Mouse (Mus musculus): ENCODE measurements around the gene Rhbg. TPM values are rescaled to one million over a fixed set of nuclear protein-coding genes. Genes with fewer than 3 reads are reported as not detected.

Rhbg gene
- polyA plus RNA-seq, 1 experiment = 0.29 TPM

DNA sequence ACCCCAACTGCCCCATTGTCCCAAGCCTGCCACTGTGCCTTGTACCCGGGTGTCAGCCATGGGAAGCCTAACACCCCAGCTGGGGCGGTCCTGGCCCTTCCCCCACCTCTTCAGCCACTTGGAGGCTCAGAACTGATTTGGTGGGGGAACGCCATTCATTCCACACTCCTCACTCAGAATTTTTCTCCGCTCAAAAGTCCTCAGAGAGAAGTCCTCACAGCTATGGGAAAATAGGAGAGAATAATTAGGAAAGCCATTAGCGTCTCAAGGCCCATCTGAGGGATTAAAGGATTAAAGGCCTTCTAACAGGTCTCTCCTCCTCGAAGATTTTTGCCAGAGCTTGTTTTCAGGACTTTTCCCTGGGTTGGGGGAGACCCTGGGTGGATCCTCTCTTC, 17.4 kb downstream of the Rhbg start:
- DNase-seq (ENCODE audit: low read depth in 1 of 2, low spot score in 2 of 2) = no peak
- H3K27me3 ChIP-seq (ENCODE audit: control insufficient read depth, insufficient read depth, low read length) = peaks cover 10% of the 10 kb centered on the region; the same call in 1 of the 2 replicates
- TF ChIP-seq CTCF (IDR thresholded peaks at IDR 0.05; ENCODE audit: extremely low read depth, insufficient read depth, insufficient read length, insufficient replicate concordance) (no peak), POLR2A (IDR thresholded peaks at IDR 0.05; ENCODE audit: low read depth, low read length) (no peak)
- H3K4me1 ChIP-seq (ENCODE audit: control insufficient read depth, insufficient read depth, insufficient read length) = no peaks in the 10 kb centered on the region
- no peak overlapping the region for H3K27ac ChIP-seq (ENCODE audit: insufficient read depth, low read length)
- H3K4me3 ChIP-seq (ENCODE audit: extremely low read depth, insufficient read depth, insufficient read length) = no peak overlapping the region
- H3K36me3 ChIP-seq (ENCODE audit: control insufficient read depth, insufficient read depth, low read length) = no peaks in the 10 kb centered on the region
- WGBS = 69% methylated on average over 6 of the region's 6 CpGs

- H3K4me3 ChIP-seq (ENCODE audit: extremely low read depth, insufficient read depth, insufficient read length) = no peak overlapping the region
- H3K27me3 ChIP-seq (ENCODE audit: control insufficient read depth, insufficient read depth, low read length) = peaks cover 6% of the 10 kb centered on the region; the same call in 1 of the 2 replicates
- no peaks in the 10 kb centered on the region for H3K36me3 ChIP-seq (ENCODE audit: control insufficient read depth, insufficient read depth, low read length)
- H3K27ac ChIP-seq (ENCODE audit: insufficient read depth, low read length) = no peak overlapping the region
- no peaks in the 10 kb centered on the region for H3K4me1 ChIP-seq (ENCODE audit: control insufficient read depth, insufficient read depth, insufficient read length)
- WGBS = 82% methylated on average over 2 of the region's 2 CpGs
- no peak for DNase-seq (ENCODE audit: low read depth in 1 of 2, low spot score in 2 of 2)
- no peak for TF ChIP-seq POLR2A (IDR thresholded peaks at IDR 0.05; ENCODE audit: low read depth, low read length)
- no peak for TF ChIP-seq CTCF (IDR thresholded peaks at IDR 0.05; ENCODE audit: extremely low read depth, insufficient read depth, insufficient read length, insufficient replicate concordance)
These were observed 18.9 kb downstream of the Rhbg start for GRCm38 (mm10) chr3:88235616-88236015.

- WGBS = 4% methylated on average over 3 of the region's 3 CpGs
These were observed 19.3 kb downstream of the Rhbg start for GRCm38 (mm10) chr3:88235216-88235615.

DNA sequence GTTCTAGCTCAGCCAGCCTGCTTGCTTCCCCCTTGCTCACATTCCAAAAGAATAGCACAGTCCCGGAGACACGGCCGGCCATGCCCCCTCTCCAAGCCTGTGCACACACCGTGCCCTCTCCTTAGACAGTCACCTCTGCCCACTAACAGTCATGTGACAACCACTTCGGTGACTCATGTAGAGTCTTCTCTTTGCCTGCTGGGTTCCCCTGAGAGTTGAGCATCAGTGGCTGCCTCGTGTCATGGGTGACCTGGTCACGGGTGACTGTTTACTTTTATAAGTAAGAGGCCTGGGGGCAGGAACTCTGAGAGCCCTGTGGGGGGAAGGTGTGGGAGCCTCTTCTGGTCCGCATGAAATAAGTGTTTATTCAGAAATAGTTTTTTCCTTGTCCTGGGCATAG, 20.5 kb downstream of the Rhbg start:
- Histone ChIP-seq H3K36me3 (ENCODE audit: control insufficient read depth, insufficient read depth, low read length) (no peaks in the 10 kb centered on the region), H3K27ac (ENCODE audit: insufficient read depth, low read length) (no peak overlapping the region), H3K4me1 (ENCODE audit: control insufficient read depth, insufficient read depth, insufficient read length) (no peaks in the 10 kb centered on the region), H3K4me3 (ENCODE audit: extremely low read depth, insufficient read depth, insufficient read length) (no peak overlapping the region), H3K27me3 (ENCODE audit: control insufficient read depth, insufficient read depth, low read length) (0 out of 2 replicates have a peak, but pooled peaks cover 3% of the 10 kb centered on the region)
- 51% methylated on average over 8 of the region's 8 CpGs for WGBS
- TF ChIP-seq POLR2A (IDR thresholded peaks at IDR 0.05; ENCODE audit: low read depth, low read length) (no peak), CTCF (IDR thresholded peaks at IDR 0.05; ENCODE audit: extremely low read depth, insufficient read depth, insufficient read length, insufficient replicate concordance) (no peak)
- DNase-seq (ENCODE audit: low read depth in 1 of 2, low spot score in 2 of 2) = peak; percentile 30 to 49

More at GRCm38 (mm10) chr3:88235216-88235615, 19.3 kb downstream of the Rhbg start:
- no peak for TF ChIP-seq POLR2A (IDR thresholded peaks at IDR 0.05; ENCODE audit: low read depth, low read length)
- no peak; the same call in 1 of the 2 replicates for TF ChIP-seq CTCF (IDR thresholded peaks at IDR 0.05; ENCODE audit: extremely low read depth, insufficient read depth, insufficient read length, insufficient replicate concordance)
- H3K27ac ChIP-seq (ENCODE audit: insufficient read depth, low read length) = no peak overlapping the region
- 0 out of 2 replicates have a peak, but pooled peaks cover 4% of the 10 kb centered on the region for H3K27me3 ChIP-seq (ENCODE audit: control insufficient read depth, insufficient read depth, low read length)
- peak in 1 of 2 experiments; percentile 68 for DNase-seq (ENCODE audit: low read depth in 1 of 2, low spot score in 2 of 2)
- H3K4me1 ChIP-seq (ENCODE audit: control insufficient read depth, insufficient read depth, insufficient read length) = no peaks in the 10 kb centered on the region
- H3K4me3 ChIP-seq (ENCODE audit: extremely low read depth, insufficient read depth, insufficient read length) = no peak overlapping the region
- H3K36me3 ChIP-seq (ENCODE audit: control insufficient read depth, insufficient read depth, low read length) = no peaks in the 10 kb centered on the region

DNA sequence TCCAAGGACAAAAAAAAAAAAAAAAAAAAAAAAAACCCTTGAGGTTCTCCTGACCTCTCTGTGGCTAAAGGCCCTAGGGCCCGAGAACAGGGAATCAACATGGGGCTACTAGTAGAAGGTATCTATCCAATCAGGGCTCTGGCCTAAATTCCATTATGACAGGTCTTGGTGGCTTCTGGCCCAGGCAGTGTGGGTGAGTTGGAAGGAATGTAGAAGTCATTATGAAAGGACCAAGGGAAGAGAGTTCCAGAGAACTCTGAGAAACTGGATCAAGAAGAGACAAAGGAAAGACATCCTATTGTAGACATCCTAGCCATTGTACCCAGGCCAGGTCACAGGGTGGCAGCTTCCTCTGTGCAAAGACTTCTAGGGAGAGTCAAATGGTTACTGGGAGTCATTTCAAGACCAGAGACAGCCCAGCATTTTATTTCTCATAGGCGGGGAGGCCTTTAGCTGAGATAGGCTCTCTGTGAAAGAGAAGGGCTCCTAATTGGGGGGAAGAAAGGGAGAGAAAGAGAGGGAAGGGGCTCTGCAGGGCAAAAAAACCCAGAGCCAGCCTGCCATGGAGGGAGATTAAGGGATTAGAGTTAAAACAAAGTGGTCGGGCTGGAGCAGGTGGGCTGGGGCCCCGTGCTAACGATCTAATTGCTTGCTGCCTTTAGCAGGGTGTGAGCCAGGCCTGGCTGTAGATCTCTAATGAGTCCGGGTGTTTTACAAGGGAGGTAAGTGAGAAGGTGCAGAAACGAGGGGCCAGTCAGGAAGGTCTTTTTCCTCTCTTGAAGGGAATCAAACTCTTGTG, 21.5 kb downstream of the Rhbg start:
- H3K27me3 ChIP-seq (ENCODE audit: control insufficient read depth, insufficient read depth, low read length) = 0 out of 2 replicates have a peak, but pooled peaks cover 3% of the 10 kb centered on the region
- WGBS = 47% methylated on average over 7 of the region's 7 CpGs
- H3K36me3 ChIP-seq (ENCODE audit: control insufficient read depth, insufficient read depth, low read length) = no peaks in the 10 kb centered on the region
- DNase-seq (ENCODE audit: low read depth in 1 of 2, low spot score in 2 of 2) = no peak
- H3K27ac ChIP-seq (ENCODE audit: insufficient read depth, low read length) = no peak overlapping the region
- H3K4me1 ChIP-seq (ENCODE audit: control insufficient read depth, insufficient read depth, insufficient read length) = no peaks in the 10 kb centered on the region
- H3K4me3 ChIP-seq (ENCODE audit: extremely low read depth, insufficient read depth, insufficient read length) = no peak overlapping the region
- TF ChIP-seq CTCF (IDR thresholded peaks at IDR 0.05; ENCODE audit: extremely low read depth, insufficient read depth, insufficient read length, insufficient replicate concordance) (no peak), POLR2A (IDR thresholded peaks at IDR 0.05; ENCODE audit: low read depth, low read length) (no peak)

DNA sequence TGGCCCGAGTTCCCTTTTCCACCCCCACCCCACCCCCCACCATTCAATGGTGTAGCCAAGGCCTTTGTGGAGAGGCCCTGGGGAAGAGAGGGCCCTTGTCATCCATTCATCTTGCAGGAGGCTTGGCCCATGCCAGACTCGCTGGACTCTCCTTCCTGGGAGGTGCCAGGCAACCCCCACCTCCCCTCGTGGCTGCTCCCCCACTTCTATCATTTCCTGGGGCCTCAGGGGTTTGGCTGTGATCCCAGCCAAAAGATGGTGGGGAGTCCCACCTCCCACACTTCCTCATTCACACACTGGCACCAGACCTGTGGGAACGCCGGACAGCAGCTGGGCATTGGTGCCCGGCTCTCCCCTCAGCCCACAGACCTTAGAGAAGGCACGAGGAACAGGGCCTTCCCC, 22.2 kb downstream of the Rhbg start:
- Histone ChIP-seq H3K27me3 (ENCODE audit: control insufficient read depth, insufficient read depth, low read length) (0 out of 2 replicates have a peak, but pooled peaks cover 5% of the 10 kb centered on the region), H3K4me3 (ENCODE audit: extremely low read depth, insufficient read depth, insufficient read length) (no peak overlapping the region), H3K27ac (ENCODE audit: insufficient read depth, low read length) (no peak overlapping the region), H3K4me1 (ENCODE audit: control insufficient read depth, insufficient read depth, insufficient read length) (no peaks in the 10 kb centered on the region), H3K36me3 (ENCODE audit: control insufficient read depth, insufficient read depth, low read length) (no peaks in the 10 kb centered on the region)
- no peak for DNase-seq (ENCODE audit: low read depth in 1 of 2, low spot score in 2 of 2)
- 16% methylated on average over 7 of the region's 7 CpGs for WGBS
- TF ChIP-seq POLR2A (IDR thresholded peaks at IDR 0.05; ENCODE audit: low read depth, low read length) = no peak
- no peak for TF ChIP-seq CTCF (IDR thresholded peaks at IDR 0.05; ENCODE audit: extremely low read depth, insufficient read depth, insufficient read length, insufficient replicate concordance)

Measured in spleen, adult 2 months (tissue).